Mouse (Mus musculus) myocyte (in vitro differentiated cells): ENCODE measurements around the gene Tiam2.

ENCODE experiments used
- E2F4 ChIP-seq: IDR thresholded peaks from one replicate; pipeline ENCODE4 v1.6.1; 2011; ENCODE audit warnings: mild to moderate bottlenecking, control low read depth, moderate library complexity; ENCODE audit not compliant: insufficient read depth
- MAX ChIP-seq: IDR thresholded peaks from one replicate; pipeline ENCODE4 v1.6.1; 2011; ENCODE audit warnings: low read depth, mild to moderate bottlenecking, control low read depth
- MYOD1 ChIP-seq, 3 experiments: IDR thresholded peaks; one replicate each; pipeline ENCODE4 v1.6.1; 2011; ENCODE audit warnings: control low read depth in 2 of 3, low read depth in 2 of 3, mild to moderate bottlenecking in 2 of 3, moderate library complexity in 1 of 3; ENCODE audit not compliant: insufficient read length in 2 of 3, control insufficient read depth in 1 of 3
- MYOG ChIP-seq, 3 experiments: IDR thresholded peaks; one replicate each; pipeline ENCODE4 v1.6.1; 2011; ENCODE audit warnings: control low read depth in 2 of 3, low read depth in 2 of 3, mild to moderate bottlenecking in 2 of 3; ENCODE audit not compliant: insufficient read length in 2 of 3, control insufficient read depth in 1 of 3, insufficient read depth in 1 of 3
- POLR2A ChIP-seq: IDR thresholded peaks from one replicate; pipeline ENCODE4 v1.6.1; 2011; ENCODE audit warnings: low read depth, mild to moderate bottlenecking, control low read depth, moderate library complexity; ENCODE audit not compliant: insufficient read length
- POLR2AphosphoS2 ChIP-seq: IDR thresholded peaks from one replicate; pipeline ENCODE4 v1.6.1; 2011; ENCODE audit warnings: low read depth, control low read depth; ENCODE audit not compliant: insufficient read length
- TCF12 ChIP-seq: IDR thresholded peaks from one replicate; pipeline ENCODE4 v1.6.1; 2011; ENCODE audit warnings: mild to moderate bottlenecking, control low read depth; ENCODE audit not compliant: poor library complexity, insufficient read depth, severe bottlenecking
- USF1 ChIP-seq: IDR thresholded peaks from one replicate; pipeline ENCODE4 v1.6.1; 2011; ENCODE audit warnings: low read depth, mild to moderate bottlenecking, control low read depth, moderate library complexity

GRCm38 (mm10) chr17:3363216-3363615 lies 36.8 kb downstream of the Tiam2 start:
- TF ChIP-seq POLR2A = no peak
- TF ChIP-seq E2F4 = no peak
- no peak for TF ChIP-seq POLR2AphosphoS2
- TF ChIP-seq MYOG (IDR thresholded peaks at IDR 0.05; ENCODE audit: control insufficient read depth in 1 of 3, insufficient read depth in 1 of 3, insufficient read length in 2 of 3, low read depth in 2 of 3) = no peak
- TF ChIP-seq USF1 = no peak
- TF ChIP-seq MAX = no peak
- no peak for TF ChIP-seq TCF12
- no peak for TF ChIP-seq MYOD1 (IDR thresholded peaks at IDR 0.05; ENCODE audit: control insufficient read depth in 1 of 3, insufficient read length in 2 of 3, low read depth in 2 of 3)
